Mouse (Mus musculus): ENCODE results near the gene Phkb. TPM values are rescaled to one million over a fixed set of nuclear protein-coding genes. Genes with fewer than 3 reads are reported as not detected.

The Phkb gene
- total and polyA plus RNA-seq, 2 experiments from 2014 or later = 43.7 to 44.7 TPM

- Histone ChIP-seq H3K9ac (replicated peaks; ENCODE audit: low read depth, low read length) (no peak overlapping the region), H3K9me3 (replicated peaks; ENCODE audit: control insufficient read depth, low read length) (no peaks in the 10 kb centered on the region), H3K27ac (ENCODE audit: low read depth) (no peak overlapping the region), H3K4me1 (ENCODE audit: control insufficient read depth, insufficient read depth) (no peaks in the 10 kb centered on the region), H3K27me3 (ENCODE audit: control insufficient read depth, insufficient read depth, low read length) (no peaks in the 10 kb centered on the region), H3K4me3 (ENCODE audit: low read depth, low read length) (no peak overlapping the region), H3K4me2 (ENCODE audit: low read depth, low read length) (no peak overlapping the region), H3K36me3 (replicated peaks; ENCODE audit: control insufficient read depth, insufficient read depth, low read length) (no peaks in the 10 kb centered on the region)
- 76% methylated on average over 1 of the region's 1 CpGs for WGBS
- ATAC-seq (ENCODE audit: insufficient read depth, low read depth) = no peak
- no peak for DNase-seq (ENCODE audit: low spot score)
- no peak for TF ChIP-seq CTCF (IDR thresholded peaks at IDR 0.05; ENCODE audit: low read depth)
- no peak for TF ChIP-seq EP300 (IDR thresholded peaks at IDR 0.05; ENCODE audit: low read depth)
These were observed 155.2 kb downstream of the Phkb start for GRCm38 (mm10) chr8:85995971-85996370.

GRCm38 (mm10) chr8:86006485-86006884 lies 165.7 kb downstream of the Phkb start:
- no peak overlapping the region for H3K4me3 ChIP-seq (ENCODE audit: low read depth, low read length)
- H3K27me3 ChIP-seq (ENCODE audit: control insufficient read depth, insufficient read depth, low read length) = no peaks in the 10 kb centered on the region
- no peaks in the 10 kb centered on the region for H3K4me1 ChIP-seq (ENCODE audit: control insufficient read depth, insufficient read depth)
- no peak for DNase-seq (ENCODE audit: low spot score)
- H3K4me2 ChIP-seq (ENCODE audit: low read depth, low read length) = no peak overlapping the region
- H3K9me3 ChIP-seq (replicated peaks; ENCODE audit: control insufficient read depth, low read length) = 0 out of 2 replicates have a peak, but pooled peaks cover 3% of the 10 kb centered on the region
- no peaks in the 10 kb centered on the region for H3K36me3 ChIP-seq (replicated peaks; ENCODE audit: control insufficient read depth, insufficient read depth, low read length)
- TF ChIP-seq CTCF (IDR thresholded peaks at IDR 0.05; ENCODE audit: low read depth) = no peak
- no peak for TF ChIP-seq EP300 (IDR thresholded peaks at IDR 0.05; ENCODE audit: low read depth)
- H3K27ac ChIP-seq (ENCODE audit: low read depth) = no peak overlapping the region
- ATAC-seq (ENCODE audit: insufficient read depth, low read depth) = no peak
- H3K9ac ChIP-seq (replicated peaks; ENCODE audit: low read depth, low read length) = no peak overlapping the region

- H3K9me3 ChIP-seq (replicated peaks; ENCODE audit: control insufficient read depth, low read length) = no peaks in the 10 kb centered on the region
- H3K4me3 ChIP-seq (ENCODE audit: low read depth, low read length) = no peak overlapping the region
- no peak overlapping the region for H3K27ac ChIP-seq (ENCODE audit: low read depth)
- no peaks in the 10 kb centered on the region for H3K27me3 ChIP-seq (ENCODE audit: control insufficient read depth, insufficient read depth, low read length)
- H3K36me3 ChIP-seq (replicated peaks; ENCODE audit: control insufficient read depth, insufficient read depth, low read length) = peaks cover 4% of the 10 kb centered on the region
- H3K9ac ChIP-seq (replicated peaks; ENCODE audit: low read depth, low read length) = no peak overlapping the region
- H3K4me1 ChIP-seq (ENCODE audit: control insufficient read depth, insufficient read depth) = no peaks in the 10 kb centered on the region
- no peak overlapping the region for H3K4me2 ChIP-seq (ENCODE audit: low read depth, low read length)
- TF ChIP-seq EP300 (IDR thresholded peaks at IDR 0.05; ENCODE audit: low read depth) (no peak), CTCF (IDR thresholded peaks at IDR 0.05; ENCODE audit: low read depth) (no peak)
- no peak for ATAC-seq (ENCODE audit: insufficient read depth, low read depth)
- no peak for DNase-seq (ENCODE audit: low spot score)
- WGBS = 87% methylated on average over 2 of the region's 2 CpGs
These were observed 176.0 kb downstream of the Phkb start for GRCm38 (mm10) chr8:86016806-86017205.

GRCm38 (mm10) chr8:86028646-86029312 lies 188.0 kb downstream of the Phkb start:
- no peak for ATAC-seq (ENCODE audit: insufficient read depth, low read depth)
- Histone ChIP-seq H3K9me3 (replicated peaks; ENCODE audit: control insufficient read depth, low read length) (no peaks in the 10 kb centered on the region), H3K4me2 (ENCODE audit: low read depth, low read length) (no peak overlapping the region), H3K36me3 (replicated peaks; ENCODE audit: control insufficient read depth, insufficient read depth, low read length) (peaks cover 18% of the 10 kb centered on the region), H3K4me1 (ENCODE audit: control insufficient read depth, insufficient read depth) (no peaks in the 10 kb centered on the region), H3K27me3 (ENCODE audit: control insufficient read depth, insufficient read depth, low read length) (no peaks in the 10 kb centered on the region), H3K27ac (ENCODE audit: low read depth) (no peak overlapping the region), H3K9ac (replicated peaks; ENCODE audit: low read depth, low read length) (no peak overlapping the region), H3K4me3 (ENCODE audit: low read depth, low read length) (no peak overlapping the region)
- 61% methylated on average over 6 of the region's 6 CpGs for WGBS
- no peak for DNase-seq (ENCODE audit: low spot score)
- TF ChIP-seq CTCF (IDR thresholded peaks at IDR 0.05; ENCODE audit: low read depth) = no peak
- no peak for TF ChIP-seq EP300 (IDR thresholded peaks at IDR 0.05; ENCODE audit: low read depth)

- DNase-seq (ENCODE audit: low spot score) (no peak), ATAC-seq (ENCODE audit: insufficient read depth, low read depth) (no peak)
- Histone ChIP-seq H3K27me3 (ENCODE audit: control insufficient read depth, insufficient read depth, low read length) (no peaks in the 10 kb centered on the region), H3K4me2 (ENCODE audit: low read depth, low read length) (no peak overlapping the region), H3K4me1 (ENCODE audit: control insufficient read depth, insufficient read depth) (no peaks in the 10 kb centered on the region), H3K9me3 (replicated peaks; ENCODE audit: control insufficient read depth, low read length) (no peaks in the 10 kb centered on the region), H3K9ac (replicated peaks; ENCODE audit: low read depth, low read length) (no peak overlapping the region), H3K36me3 (replicated peaks; ENCODE audit: control insufficient read depth, insufficient read depth, low read length) (peaks cover 15% of the 10 kb centered on the region), H3K27ac (ENCODE audit: low read depth) (no peak overlapping the region), H3K4me3 (ENCODE audit: low read depth, low read length) (no peak overlapping the region)
- 93% methylated on average over 7 of the region's 7 CpGs for WGBS
- TF ChIP-seq EP300 (IDR thresholded peaks at IDR 0.05; ENCODE audit: low read depth) = no peak
- TF ChIP-seq CTCF (IDR thresholded peaks at IDR 0.05; ENCODE audit: low read depth) = no peak
These were observed 188.7 kb downstream of the Phkb start for GRCm38 (mm10) chr8:86029451-86029850.

All from heart, postnatal 0 days (tissue).